Mouse (Mus musculus) intestine, embryonic 16.5 days (tissue): Measurements from ENCODE around the gene Dusp27. TPM values are rescaled to one million over a fixed set of nuclear protein-coding genes. Genes with fewer than 3 reads are reported as not detected.

Source experiments
- ATAC-seq: fragments of 200-750 bp; cut with Nextera tagmentation; 2 replicates; pipeline ENCODE4 v1.8.0; 2017; ENCODE audit warnings: moderate TSS enrichment, moderate library complexity
- H3K27ac ChIP-seq: fragments of 300-500 bp; sonication (generic); 2 replicates; pipeline ENCODE4 v1.5.1; 2014; ENCODE audit warnings: mild to moderate bottlenecking, low read length
- H3K27me3 ChIP-seq: fragments of 300-500 bp; sonication (generic); replicated peaks from 2 replicates; pipeline ENCODE4 v1.6.1; 2014; ENCODE audit warnings: low read length, control low read depth, mixed read lengths; ENCODE audit not compliant: control insufficient read depth, insufficient read depth
- H3K36me3 ChIP-seq: fragments of 300-500 bp; sonication (generic); 2 replicates; pipeline ENCODE4 v1.6.1; 2014; ENCODE audit warnings: low read length, control low read depth; ENCODE audit not compliant: control insufficient read depth, insufficient read depth
- H3K4me1 ChIP-seq: fragments of 300-500 bp; sonication (generic); 2 replicates; pipeline ENCODE4 v1.6.1; 2014; ENCODE audit warnings: low read length, control low read depth, mixed read lengths; ENCODE audit not compliant: control insufficient read depth, insufficient read depth
- H3K4me2 ChIP-seq: fragments of 300-500 bp; sonication (generic); 2 replicates; pipeline ENCODE4 v1.6.1; 2014; ENCODE audit warnings: low read depth, low read length, control low read depth
- H3K4me3 ChIP-seq: fragments of 300-500 bp; sonication (generic); 2 replicates; pipeline ENCODE4 v1.5.1; 2014; ENCODE audit warnings: mild to moderate bottlenecking, low read length
- H3K9ac ChIP-seq: fragments of 300-500 bp; sonication (generic); 2 replicates; pipeline ENCODE4 v1.6.1; 2014; ENCODE audit warnings: low read depth, low read length
- H3K9me3 ChIP-seq: fragments of 300-500 bp; sonication (generic); 2 replicates; pipeline ENCODE4 v1.6.1; 2016; ENCODE audit warnings: low read length, control low read depth; ENCODE audit not compliant: control insufficient read depth
- WGBS: fragments of 180-500 bp; shearing (Covaris S2); extraction: QIAGEN DNeasy Blood & Tissue Kit; methylation state at CpG from one replicate; pipeline ENCODE4 v1.1.7; 2014; 5-methylcytosine and 5-hydroxymethylcytosine counted together
- polyA plus RNA-seq: library from polyadenylated mRNA; unstranded; fragments of >200 nt; fragmentation: Nextera tagmentation; extraction: Ambion mirVana; gene quantifications from 2 replicates; pipeline ENCODE4 v1.2.1, GENCODE M21; 2015

The Dusp27 gene
- polyA plus RNA-seq, 1 experiment from 2014 or later: 1.7 TPM

- no peak overlapping the region for H3K27ac ChIP-seq
- H3K4me3 ChIP-seq: no peak overlapping the region
- ATAC-seq: peak; percentile 75
- no peaks in the 10 kb centered on the region for H3K27me3 ChIP-seq
- H3K9ac ChIP-seq: no peak overlapping the region
- no peaks in the 10 kb centered on the region for H3K36me3 ChIP-seq
- H3K4me1 ChIP-seq: peaks cover 3% of the 10 kb centered on the region; the same call in 1 of the 2 replicates
- H3K9me3 ChIP-seq: no peaks in the 10 kb centered on the region
- H3K4me2 ChIP-seq: no peak overlapping the region
- 18% methylated on average over 24 of the region's 24 CpGs for WGBS
Observed at GRCm38 (mm10) chr1:166160569-166161445, 33.1 kb upstream of the Dusp27 start.

GRCm38 (mm10) chr1:166160111-166160510, 32.4 kb upstream of the Dusp27 start:
- 0 out of 2 replicates have a peak, but pooled peaks have one; percentile 2 for ATAC-seq
- WGBS: 56% methylated on average over 5 of the region's 5 CpGs
- Histone ChIP-seq H3K27ac (no peak overlapping the region), H3K4me3 (no peak overlapping the region), H3K36me3 (no peaks in the 10 kb centered on the region), H3K9me3 (no peaks in the 10 kb centered on the region), H3K9ac (no peak overlapping the region), H3K27me3 (peaks cover 1% of the 10 kb centered on the region; the same call in 1 of the 2 replicates), H3K4me1 (peaks cover 3% of the 10 kb centered on the region; the same call in 1 of the 2 replicates), H3K4me2 (no peak overlapping the region)

GRCm38 (mm10) chr1:166158664-166159063, 30.9 kb upstream of the Dusp27 start:
- no peak overlapping the region for H3K4me3 ChIP-seq
- no peaks in the 10 kb centered on the region for H3K9me3 ChIP-seq
- no peaks in the 10 kb centered on the region for H3K36me3 ChIP-seq
- 65% methylated on average over 9 of the region's 9 CpGs for WGBS
- H3K4me1 ChIP-seq: peaks cover 7% of the 10 kb centered on the region
- no peak for ATAC-seq
- H3K27me3 ChIP-seq: peaks cover 4% of the 10 kb centered on the region; the same call in 1 of the 2 replicates
- no peak overlapping the region for H3K27ac ChIP-seq
- H3K4me2 ChIP-seq: no peak overlapping the region
- no peak overlapping the region for H3K9ac ChIP-seq

GRCm38 (mm10) chr1:166157712-166158111, 30.0 kb upstream of the Dusp27 start:
- no peak overlapping the region for H3K4me3 ChIP-seq
- no peak overlapping the region for H3K9ac ChIP-seq
- no peak overlapping the region for H3K27ac ChIP-seq
- peaks cover 4% of the 10 kb centered on the region; the same call in 1 of the 2 replicates for H3K27me3 ChIP-seq
- H3K4me1 ChIP-seq: peaks cover 7% of the 10 kb centered on the region
- 78% methylated on average over 12 of the region's 12 CpGs for WGBS
- H3K36me3 ChIP-seq: no peaks in the 10 kb centered on the region
- ATAC-seq: no peak
- no peaks in the 10 kb centered on the region for H3K9me3 ChIP-seq
- no peak overlapping the region for H3K4me2 ChIP-seq

- H3K27ac ChIP-seq: no peak overlapping the region
- no peak overlapping the region for H3K9ac ChIP-seq
- no peaks in the 10 kb centered on the region for H3K36me3 ChIP-seq
- peaks cover 4% of the 10 kb centered on the region; the same call in 1 of the 2 replicates for H3K27me3 ChIP-seq
- H3K9me3 ChIP-seq: no peaks in the 10 kb centered on the region
- 42% methylated on average over 10 of the region's 10 CpGs for WGBS
- H3K4me1 ChIP-seq: peaks cover 4% of the 10 kb centered on the region; the same call in 1 of the 2 replicates
- H3K4me2 ChIP-seq: no peak overlapping the region
- no peak overlapping the region for H3K4me3 ChIP-seq
- ATAC-seq: peak; percentile 60
Observed at GRCm38 (mm10) chr1:166155113-166155494, 27.4 kb upstream of the Dusp27 start.

GRCm38 (mm10) chr1:166154162-166155112, 26.7 kb upstream of the Dusp27 start:
- ATAC-seq: peak; percentile 55
- no peak overlapping the region for H3K27ac ChIP-seq
- H3K36me3 ChIP-seq: no peaks in the 10 kb centered on the region
- H3K4me2 ChIP-seq: peak overlapping the region; percentile 42
- 14% methylated on average over 29 of the region's 29 CpGs for WGBS
- no peak overlapping the region for H3K4me3 ChIP-seq
- peak overlapping the region; percentile 39 for H3K9ac ChIP-seq
- H3K4me1 ChIP-seq: peaks cover 4% of the 10 kb centered on the region; the same call in 1 of the 2 replicates
- peaks cover 4% of the 10 kb centered on the region; the same call in 1 of the 2 replicates for H3K27me3 ChIP-seq
- H3K9me3 ChIP-seq: no peaks in the 10 kb centered on the region

- Histone ChIP-seq H3K36me3 (no peaks in the 10 kb centered on the region), H3K9ac (no peak overlapping the region), H3K4me3 (no peak overlapping the region), H3K27ac (no peak overlapping the region), H3K27me3 (peaks cover 4% of the 10 kb centered on the region; the same call in 1 of the 2 replicates), H3K4me1 (peaks cover 4% of the 10 kb centered on the region; the same call in 1 of the 2 replicates), H3K4me2 (no peak overlapping the region), H3K9me3 (no peaks in the 10 kb centered on the region)
- 12% methylated on average over 18 of the region's 18 CpGs for WGBS
- ATAC-seq: peak; percentile 32
Observed at GRCm38 (mm10) chr1:166153351-166154120, 25.8 kb upstream of the Dusp27 start.

GRCm38 (mm10) chr1:166152034-166152433, 24.3 kb upstream of the Dusp27 start:
- Histone ChIP-seq H3K27me3 (peaks cover 4% of the 10 kb centered on the region; the same call in 1 of the 2 replicates), H3K27ac (no peak overlapping the region), H3K4me1 (peaks cover 4% of the 10 kb centered on the region; the same call in 1 of the 2 replicates), H3K36me3 (no peaks in the 10 kb centered on the region), H3K4me2 (no peak overlapping the region), H3K9me3 (no peaks in the 10 kb centered on the region), H3K4me3 (no peak overlapping the region), H3K9ac (no peak overlapping the region)
- ATAC-seq: no peak
- WGBS: 90% methylated on average over 10 of the region's 10 CpGs
